Mouse (Mus musculus) midbrain, embryonic 11.5 days (tissue): ENCODE measurements around the gene Olfm1. TPM values are rescaled to one million over a fixed set of nuclear protein-coding genes. Genes with fewer than 3 reads are reported as not detected.

ENCODE experiments used
- ATAC-seq: fragments of 200-750 bp; cut with Nextera tagmentation; 2 replicates; pipeline ENCODE4 v1.8.0; 2017; ENCODE audit warnings: moderate TSS enrichment, moderate library complexity; ENCODE audit not compliant: low FRiP score
- DNase-seq: peaks from one replicate; pipeline ENCODE4 v3.0.0; 2015; ENCODE audit warnings: low spot score; ENCODE audit errors: missing footprints
- H3K27ac ChIP-seq: fragments of 300-500 bp; sonication (generic); 2 replicates; pipeline ENCODE4 v1.5.1; 2014; ENCODE audit warnings: low read depth, low read length
- H3K27me3 ChIP-seq: fragments of 300-500 bp; sonication (generic); 2 replicates; pipeline ENCODE4 v1.6.1; 2014; ENCODE audit warnings: mild to moderate bottlenecking, low read length, moderate library complexity, mixed read lengths; ENCODE audit not compliant: control insufficient read depth, insufficient read depth
- H3K36me3 ChIP-seq: fragments of 300-500 bp; sonication (generic); 2 replicates; pipeline ENCODE4 v1.6.1; 2014; ENCODE audit warnings: mild to moderate bottlenecking, low read length, moderate library complexity, mixed read lengths; ENCODE audit not compliant: control insufficient read depth, insufficient read depth
- H3K4me1 ChIP-seq: fragments of 300-500 bp; sonication (generic); 2 replicates; pipeline ENCODE4 v1.6.1; 2014; ENCODE audit warnings: low read length; ENCODE audit not compliant: control insufficient read depth, insufficient read depth
- H3K4me2 ChIP-seq: fragments of 300-500 bp; sonication (generic); 2 replicates; pipeline ENCODE4 v1.6.1; 2014; ENCODE audit warnings: mild to moderate bottlenecking, moderate library complexity
- H3K4me3 ChIP-seq: fragments of 300-500 bp; sonication (generic); 2 replicates; pipeline ENCODE4 v1.5.1; 2014; ENCODE audit warnings: low read depth, low read length
- H3K9ac ChIP-seq: fragments of 300-500 bp; sonication (generic); 2 replicates; pipeline ENCODE4 v1.6.1; 2014; ENCODE audit warnings: low read length
- H3K9me3 ChIP-seq: fragments of 300-500 bp; sonication (generic); 2 replicates; pipeline ENCODE4 v1.6.1; 2016; ENCODE audit warnings: low read length; ENCODE audit not compliant: control insufficient read depth
- WGBS: fragments of 180-500 bp; shearing (Covaris S2); extraction: QIAGEN DNeasy Blood & Tissue Kit; methylation state at CpG from one replicate; pipeline ENCODE4 v1.1.7; 2014; 5-methylcytosine and 5-hydroxymethylcytosine counted together
- polyA plus RNA-seq: library from polyadenylated mRNA; unstranded; fragments of >200 nt; fragmentation: Nextera tagmentation; extraction: Ambion mirVana; gene quantifications from 2 replicates; pipeline ENCODE4 v1.2.1, GENCODE M21; 2014

Olfm1 gene
- polyA plus RNA-seq, 1 experiment from 2014 or later, result 68.6 TPM

GRCm38 (mm10) chr2:28221803-28222202 lies 29.0 kb downstream of the Olfm1 start:
- 69% methylated on average over 2 of the region's 2 CpGs for WGBS
- ATAC-seq, result no peak
- H3K9me3 ChIP-seq, result no peaks in the 10 kb centered on the region
- H3K4me1 ChIP-seq, result peaks cover 6% of the 10 kb centered on the region
- H3K27ac ChIP-seq, result no peak overlapping the region
- peaks cover 4% of the 10 kb centered on the region; the same call in 1 of the 2 replicates for H3K36me3 ChIP-seq
- H3K27me3 ChIP-seq, result no peaks in the 10 kb centered on the region
- no peak overlapping the region for H3K4me2 ChIP-seq
- no peak for DNase-seq
- no peak overlapping the region for H3K4me3 ChIP-seq
- H3K9ac ChIP-seq, result no peak overlapping the region

GRCm38 (mm10) chr2:28224819-28225218 lies 32.0 kb downstream of the Olfm1 start:
- Histone ChIP-seq H3K27me3 (no peaks in the 10 kb centered on the region), H3K27ac (no peak overlapping the region), H3K4me2 (no peak overlapping the region), H3K36me3 (peaks cover 8% of the 10 kb centered on the region), H3K4me1 (peaks cover 20% of the 10 kb centered on the region), H3K4me3 (no peak overlapping the region), H3K9me3 (no peaks in the 10 kb centered on the region), H3K9ac (no peak overlapping the region)
- WGBS, result 72% methylated on average over 5 of the region's 5 CpGs
- no peak for DNase-seq
- ATAC-seq, result no peak

GRCm38 (mm10) chr2:28225906-28226305 lies 33.1 kb downstream of the Olfm1 start:
- Histone ChIP-seq H3K27me3 (no peaks in the 10 kb centered on the region), H3K9me3 (no peaks in the 10 kb centered on the region), H3K4me2 (no peak overlapping the region), H3K4me3 (no peak overlapping the region), H3K36me3 (peaks cover 9% of the 10 kb centered on the region), H3K27ac (no peak overlapping the region), H3K4me1 (peaks cover 20% of the 10 kb centered on the region), H3K9ac (no peak overlapping the region)
- ATAC-seq (no peak), DNase-seq (no peak)
- WGBS, result 62% methylated on average over 3 of the region's 3 CpGs

GRCm38 (mm10) chr2:28226971-28227370 lies 34.2 kb downstream of the Olfm1 start:
- H3K9ac ChIP-seq, result no peak overlapping the region
- no peak overlapping the region for H3K4me2 ChIP-seq
- no peaks in the 10 kb centered on the region for H3K27me3 ChIP-seq
- peaks cover 16% of the 10 kb centered on the region for H3K4me1 ChIP-seq
- WGBS, result 57% methylated on average over 5 of the region's 5 CpGs
- H3K4me3 ChIP-seq, result no peak overlapping the region
- peak; percentile 86 for DNase-seq
- no peaks in the 10 kb centered on the region for H3K9me3 ChIP-seq
- no peak overlapping the region for H3K27ac ChIP-seq
- peaks cover 9% of the 10 kb centered on the region for H3K36me3 ChIP-seq
- ATAC-seq, result no peak

- 15% methylated on average over 8 of the region's 8 CpGs for WGBS
- Histone ChIP-seq H3K36me3 (peaks cover 9% of the 10 kb centered on the region), H3K9ac (no peak overlapping the region), H3K4me2 (no peak overlapping the region), H3K9me3 (no peaks in the 10 kb centered on the region), H3K27me3 (no peaks in the 10 kb centered on the region), H3K4me3 (no peak overlapping the region), H3K4me1 (peaks cover 21% of the 10 kb centered on the region), H3K27ac (no peak overlapping the region)
- ATAC-seq (peak; percentile 75), DNase-seq (no peak)
Observed at GRCm38 (mm10) chr2:28227589-28228191, 34.9 kb downstream of the Olfm1 start.

- Histone ChIP-seq H3K36me3 (peaks cover 9% of the 10 kb centered on the region), H3K9ac (no peak overlapping the region)
Observed at GRCm38 (mm10) chr2:28228364-28228763, 35.6 kb downstream of the Olfm1 start.

GRCm38 (mm10) chr2:28235129-28235528 lies 42.3 kb downstream of the Olfm1 start:
- Histone ChIP-seq H3K27ac (no peak overlapping the region), H3K4me1 (peaks cover 4% of the 10 kb centered on the region; the same call in 1 of the 2 replicates), H3K9me3 (no peaks in the 10 kb centered on the region), H3K4me2 (no peak overlapping the region), H3K36me3 (no peaks in the 10 kb centered on the region; the same call in 1 of the 2 replicates), H3K27me3 (no peaks in the 10 kb centered on the region), H3K4me3 (no peak overlapping the region), H3K9ac (no peak overlapping the region)
- WGBS, result 63% methylated on average over 4 of the region's 4 CpGs
- DNase-seq, result no peak
- no peak for ATAC-seq

More at GRCm38 (mm10) chr2:28228364-28228763, 35.6 kb downstream of the Olfm1 start:
- no peak overlapping the region for H3K4me3 ChIP-seq
- no peaks in the 10 kb centered on the region for H3K9me3 ChIP-seq
- DNase-seq (no peak), ATAC-seq (no peak)
- 89% methylated on average over 4 of the region's 4 CpGs for WGBS
- no peak overlapping the region for H3K4me2 ChIP-seq
- H3K27ac ChIP-seq, result no peak overlapping the region
- no peaks in the 10 kb centered on the region for H3K27me3 ChIP-seq
- peaks cover 21% of the 10 kb centered on the region for H3K4me1 ChIP-seq

GRCm38 (mm10) chr2:28236447-28236846 lies 43.7 kb downstream of the Olfm1 start:
- WGBS, result 91% methylated on average over 6 of the region's 6 CpGs
- ATAC-seq, result no peak

GRCm38 (mm10) chr2:28239616-28240015 lies 46.8 kb downstream of the Olfm1 start:
- H3K9me3 ChIP-seq, result no peaks in the 10 kb centered on the region
- no peak overlapping the region for H3K4me2 ChIP-seq
- 89% methylated on average over 8 of the region's 8 CpGs for WGBS
- no peak overlapping the region for H3K4me3 ChIP-seq
- DNase-seq, result no peak
- no peaks in the 10 kb centered on the region for H3K27me3 ChIP-seq
- ATAC-seq, result no peak
- no peak overlapping the region for H3K27ac ChIP-seq
- no peak overlapping the region for H3K9ac ChIP-seq
- H3K4me1 ChIP-seq, result no peaks in the 10 kb centered on the region
- no peaks in the 10 kb centered on the region for H3K36me3 ChIP-seq

More at GRCm38 (mm10) chr2:28236447-28236846, 43.7 kb downstream of the Olfm1 start:
- DNase-seq, result no peak
- Histone ChIP-seq H3K36me3 (no peaks in the 10 kb centered on the region), H3K9me3 (no peaks in the 10 kb centered on the region), H3K4me1 (peaks cover 4% of the 10 kb centered on the region; the same call in 1 of the 2 replicates), H3K27me3 (no peaks in the 10 kb centered on the region), H3K4me2 (no peak overlapping the region), H3K9ac (no peak overlapping the region), H3K27ac (no peak overlapping the region), H3K4me3 (no peak overlapping the region)
